Mouse (Mus musculus): ENCODE measurements around the gene Abhd16a.

DNA sequence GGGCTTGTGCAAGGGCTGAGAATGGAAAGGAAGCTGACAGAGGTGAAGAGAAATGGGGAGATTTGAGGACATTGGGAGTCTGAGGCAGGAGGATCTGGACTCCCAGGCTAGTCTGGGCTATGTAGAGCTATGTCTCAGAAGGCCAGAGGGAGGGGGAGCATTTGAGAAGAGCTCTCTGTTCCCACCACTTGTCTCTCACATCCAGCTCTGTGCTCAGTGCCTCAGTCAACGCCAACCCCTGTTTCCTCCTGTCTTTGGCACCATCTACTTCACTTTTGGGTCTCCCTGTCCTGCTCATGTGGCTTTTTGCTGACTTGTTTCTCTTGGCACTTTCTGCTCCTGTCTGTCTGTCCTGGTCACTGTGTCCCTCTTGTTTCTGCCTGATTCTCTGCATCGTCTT lies 11.8 kb upstream of the Abhd16a start:
- TF ChIP-seq POLR2A (IDR thresholded peaks at IDR 0.05; ENCODE audit: insufficient read depth, low read depth, low read length) = no peak
- no peak for TF ChIP-seq CTCF (IDR thresholded peaks at IDR 0.05)
